ENCODE assay signal across 27 mouse cellular contexts in the genomic region with DNA sequence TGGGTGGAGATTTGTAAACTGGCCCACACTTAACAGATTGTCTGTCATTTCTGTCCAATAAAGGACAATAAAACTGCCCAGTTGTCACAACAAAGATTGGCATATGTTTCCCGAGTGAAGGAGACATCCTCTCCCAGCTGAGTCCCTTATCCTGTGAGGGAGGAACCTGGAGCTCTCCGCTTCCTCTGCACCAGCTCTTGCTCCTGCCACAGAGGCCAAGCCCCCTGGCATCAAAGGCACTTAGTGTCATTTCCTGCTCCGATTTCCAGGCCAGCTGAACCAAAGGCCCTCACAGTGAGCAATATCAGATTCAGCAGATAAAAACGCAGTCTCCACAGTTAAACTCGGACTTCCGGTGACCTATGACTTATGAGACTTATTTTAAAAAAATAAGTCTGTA.
DNase-seq lines count a peak whose midpoint lies in the region; ATAC-seq lines count a peak whose summit lies in the region.
"Had no signal": no experiment of that assay in that cellular context is flagged by ENCODE, and none has a peak within 500 bp of the region (broad histone marks: within the 10 kb centered on the region; RNA-seq: fewer than 3 reads in every experiment).

No protein-coding gene starts in this region.

- no peak for ATAC-seq in kidney, embryonic 14.5 days (ENCODE audit: low FRiP score, low TSS enrichment)
- ATAC-seq in erythroid progenitor cell, adult 5-6 weeks (replicated peaks; ENCODE audit: low FRiP score, poor library complexity, severe bottlenecking), result no peak
- ATAC-seq: forebrain, postnatal 0 days; inflammation-experienced regulatory T-cells, adult 6 months had no signal

- no peaks in the 10 kb centered on the region for H3K9me3 ChIP-seq in kidney, embryonic 14.5 days (ENCODE audit: control insufficient read depth, low read length)
- no peaks in the 10 kb centered on the region for H3K9me3 ChIP-seq in limb, embryonic 10.5 days (replicated peaks)
- H3K9me3 ChIP-seq: G1E; heart, embryonic 15.5 days; hindbrain, embryonic 13.5 days; limb, embryonic 15.5 days; stomach, embryonic 15.5 days had no signal

- no peak overlapping the region for H3K4me3 ChIP-seq in kidney, embryonic 14.5 days (ENCODE audit: low read length)
- H3K4me3 ChIP-seq in limb, embryonic 10.5 days, result no peak overlapping the region
- H3K4me3 ChIP-seq: heart, adult 2 months; heart, embryonic 15.5 days; hindbrain, embryonic 13.5 days; left cerebral cortex, adult 2 months; limb, embryonic 15.5 days; stomach, embryonic 15.5 days had no signal

- WGBS in kidney, embryonic 14.5 days, result 15% methylated on average over 6 of the region's 6 CpGs
- WGBS in limb, embryonic 10.5 days, result 47% methylated on average over 6 of the region's 6 CpGs

- no peak overlapping the region for H3K9ac ChIP-seq in kidney, embryonic 14.5 days (ENCODE audit: low read depth, low read length)
- H3K9ac ChIP-seq: forebrain, postnatal 0 days; heart, embryonic 15.5 days; hindbrain, embryonic 13.5 days; limb, embryonic 15.5 days; liver, embryonic 14.5 days; stomach, embryonic 15.5 days had no signal

- peaks cover 4% of the 10 kb centered on the region for H3K4me1 ChIP-seq in kidney, embryonic 14.5 days (ENCODE audit: control insufficient read depth, insufficient read depth, low read length)
- H3K4me1 ChIP-seq in limb, embryonic 10.5 days, result peaks cover 66% of the 10 kb centered on the region

- H3K27me3 ChIP-seq in kidney, embryonic 14.5 days (ENCODE audit: control insufficient read depth, insufficient read depth, low read length), result 0 out of 2 replicates have a peak, but pooled peaks cover 2% of the 10 kb centered on the region
- no peaks in the 10 kb centered on the region for H3K27me3 ChIP-seq in limb, embryonic 10.5 days (ENCODE audit: low read depth, poor library complexity, severe bottlenecking)
- H3K27me3 ChIP-seq: CH12.LX; heart, embryonic 15.5 days; hindbrain, embryonic 13.5 days; limb, embryonic 15.5 days; stomach, embryonic 15.5 days had no signal

- no peak overlapping the region for H3K27ac ChIP-seq in kidney, embryonic 14.5 days (ENCODE audit: low read depth, low read length)
- peak overlapping the region; percentile 14; the same call in 1 of the 2 replicates for H3K27ac ChIP-seq in limb, embryonic 10.5 days
- H3K27ac ChIP-seq: heart, adult 2 months; heart, embryonic 15.5 days; hindbrain, embryonic 13.5 days; left cerebral cortex, adult 2 months; limb, embryonic 15.5 days; liver, embryonic 14.5 days; macrophage; stomach, embryonic 15.5 days had no signal

- H3K4me2 ChIP-seq in kidney, embryonic 14.5 days (replicated peaks; ENCODE audit: low read depth, low read length), result no peak overlapping the region
- H3K4me2 ChIP-seq: heart, embryonic 15.5 days; hindbrain, embryonic 13.5 days; limb, embryonic 15.5 days; midbrain, embryonic 11.5 days; stomach, embryonic 15.5 days had no signal

- DNase-seq in embryo, embryonic 10.5 days (ENCODE audit: low spot score), result peak; percentile 43
- DNase-seq in embryo, embryonic 11 days, result no peak
- peak; percentile 26 to 54 for DNase-seq in kidney, postnatal 25 days
- peak; percentile 95 for DNase-seq in 416B (ENCODE audit: low read depth)
- no peak for DNase-seq in limb, embryonic 10.5 days (ENCODE audit: low spot score)
- DNase-seq: adrenal gland, postnatal 25 days; B cell, adult 2 months; cerebellum, postnatal 10 days; forebrain, postnatal 0 days; gastrocnemius, postnatal 14 days; heart, adult 2 months; heart, postnatal 36 days; kidney, adult 9 months; thymus, postnatal 25 days had no signal

- H3K36me3 ChIP-seq in kidney, embryonic 14.5 days (ENCODE audit: control insufficient read depth, insufficient read depth, low read length), result no peaks in the 10 kb centered on the region
- no peaks in the 10 kb centered on the region for H3K36me3 ChIP-seq in limb, embryonic 10.5 days
- H3K36me3 ChIP-seq: G1E; heart, embryonic 15.5 days; hindbrain, embryonic 13.5 days; limb, embryonic 15.5 days; stomach, embryonic 15.5 days had no signal

Comparison
In these comparisons a context has a peak if more than half of its experiments do, and no peak if none do; other contexts are left out.
1. DNase-seq: peak in embryo, embryonic 10.5 days (single experiment), kidney, postnatal 25 days (2 of 2) and 416B (single experiment); none in embryo, embryonic 11 days (single experiment) and limb, embryonic 10.5 days (single experiment).